Mouse (Mus musculus): ENCODE data around the gene Gm20458. TPM values are rescaled to one million over a fixed set of nuclear protein-coding genes. Genes with fewer than 3 reads are reported as not detected.
A peak's percentile ranks its signal among the peaks of the same experiment; 100 is the strongest.

The Gm20458 gene
- polyA plus RNA-seq, 1 experiment: 31.6 TPM

DNA sequence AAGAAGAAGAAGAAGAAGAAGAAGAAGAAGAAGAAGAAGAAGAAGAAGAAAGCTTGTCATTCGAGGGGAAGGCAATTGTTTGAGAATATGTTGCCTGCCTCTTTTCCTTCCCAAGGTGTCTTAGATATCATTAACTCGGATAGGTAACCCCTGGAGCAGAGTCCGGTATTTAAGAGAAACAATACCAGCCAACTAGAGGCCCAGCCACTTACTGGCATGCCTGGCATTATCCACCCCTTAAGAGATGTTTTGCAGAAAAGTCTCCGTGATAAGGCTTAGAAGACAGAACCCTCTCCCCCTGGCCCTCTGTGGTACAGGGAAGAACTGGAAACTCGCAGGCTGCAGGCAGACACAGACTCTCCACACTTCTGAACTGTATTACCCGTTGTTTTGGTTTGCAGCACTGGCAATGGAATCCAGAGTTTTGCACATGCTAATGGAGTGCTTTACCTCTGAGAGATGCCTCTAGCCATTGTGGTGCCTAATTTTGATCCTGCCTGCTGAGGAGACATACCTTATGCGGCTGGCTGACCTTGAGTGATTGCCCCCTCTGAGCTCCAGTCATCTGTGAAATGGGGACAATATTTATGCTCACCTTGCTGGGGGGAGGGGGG, 6.8 kb upstream of the Gm20458 start:
- Histone ChIP-seq H3K4me3 (no peak overlapping the region), H3K27me3 (ENCODE audit: control insufficient read depth, insufficient read depth, insufficient read length) (no peaks in the 10 kb centered on the region), H3K79me2 (ENCODE audit: control insufficient read depth, insufficient read depth) (no peaks in the 10 kb centered on the region), H3K36me3 (ENCODE audit: control insufficient read depth, insufficient read depth) (no peaks in the 10 kb centered on the region), H3K4me2 (ENCODE audit: low read depth) (no peak overlapping the region), H3ac (ENCODE audit: control insufficient read depth, insufficient read length) (no peak overlapping the region)
- TF ChIP-seq TCF3 (IDR thresholded peaks at IDR 0.05; ENCODE audit: insufficient read length, low read depth) (no peak), TCF12 (IDR thresholded peaks at IDR 0.05; ENCODE audit: insufficient read depth, poor library complexity, severe bottlenecking) (no peak), MYOD1 (IDR thresholded peaks at IDR 0.05; ENCODE audit: control insufficient read depth in 1 of 3, insufficient read length in 2 of 3, low read depth in 2 of 3) (no peak), E2F4 (IDR thresholded peaks at IDR 0.05; ENCODE audit: insufficient read depth) (no peak), MYOG (IDR thresholded peaks at IDR 0.05; ENCODE audit: control insufficient read depth in 1 of 3, insufficient read depth in 1 of 3, insufficient read length in 2 of 3, low read depth in 2 of 3) (no peak), SRF (IDR thresholded peaks at IDR 0.05; ENCODE audit: control insufficient read depth, insufficient read length, low read depth) (no peak), POLR2A (IDR thresholded peaks at IDR 0.05; ENCODE audit: insufficient read length, low read depth) (no peak), CEBPB (IDR thresholded peaks at IDR 0.05; ENCODE audit: insufficient read depth, poor library complexity, severe bottlenecking) (no peak), MAX (IDR thresholded peaks at IDR 0.05; ENCODE audit: low read depth) (no peak), POLR2AphosphoS2 (IDR thresholded peaks at IDR 0.05; ENCODE audit: insufficient read length, low read depth) (no peak), USF1 (IDR thresholded peaks at IDR 0.05; ENCODE audit: low read depth) (no peak), REST (IDR thresholded peaks at IDR 0.05; ENCODE audit: insufficient read depth, insufficient read length) (no peak)

DNA sequence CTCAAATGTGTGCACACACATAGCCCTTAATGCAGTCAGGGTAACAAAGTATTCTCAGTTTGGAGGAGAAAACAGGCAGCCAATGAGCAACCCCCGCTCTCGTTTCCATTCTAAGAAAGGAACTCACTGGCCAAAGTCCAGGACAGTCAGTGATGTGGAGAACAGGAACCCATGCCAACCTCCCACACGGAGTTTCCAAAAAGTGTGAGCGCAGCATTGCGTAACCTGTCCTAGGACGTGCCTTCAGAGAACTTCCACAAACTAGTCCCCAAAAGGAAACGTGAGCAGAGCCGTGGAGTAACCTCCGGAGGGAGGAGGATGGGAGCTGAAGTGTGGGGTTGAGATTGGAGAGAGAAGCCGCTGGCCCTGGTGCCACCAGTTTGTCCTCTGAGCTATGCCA, 5.9 kb upstream of the Gm20458 start:
- Histone ChIP-seq H3K4me3 (no peak overlapping the region), H3K36me3 (ENCODE audit: control insufficient read depth, insufficient read depth) (no peaks in the 10 kb centered on the region), H3K4me2 (ENCODE audit: low read depth) (peak overlapping the region; percentile 45), H3ac (ENCODE audit: control insufficient read depth, insufficient read length) (no peak overlapping the region), H3K79me2 (ENCODE audit: control insufficient read depth, insufficient read depth) (no peaks in the 10 kb centered on the region), H3K27me3 (ENCODE audit: control insufficient read depth, insufficient read depth, insufficient read length) (no peaks in the 10 kb centered on the region)
- TF ChIP-seq CEBPB (IDR thresholded peaks at IDR 0.05; ENCODE audit: insufficient read depth, poor library complexity, severe bottlenecking) (peak; percentile 97), SRF (IDR thresholded peaks at IDR 0.05; ENCODE audit: control insufficient read depth, insufficient read length, low read depth) (no peak), TCF12 (IDR thresholded peaks at IDR 0.05; ENCODE audit: insufficient read depth, poor library complexity, severe bottlenecking) (no peak), REST (IDR thresholded peaks at IDR 0.05; ENCODE audit: insufficient read depth, insufficient read length) (no peak), USF1 (IDR thresholded peaks at IDR 0.05; ENCODE audit: low read depth) (no peak), MYOG (IDR thresholded peaks at IDR 0.05; ENCODE audit: control insufficient read depth in 1 of 3, insufficient read depth in 1 of 3, insufficient read length in 2 of 3, low read depth in 2 of 3) (no peak), POLR2A (IDR thresholded peaks at IDR 0.05; ENCODE audit: insufficient read length, low read depth) (no peak)

DNA sequence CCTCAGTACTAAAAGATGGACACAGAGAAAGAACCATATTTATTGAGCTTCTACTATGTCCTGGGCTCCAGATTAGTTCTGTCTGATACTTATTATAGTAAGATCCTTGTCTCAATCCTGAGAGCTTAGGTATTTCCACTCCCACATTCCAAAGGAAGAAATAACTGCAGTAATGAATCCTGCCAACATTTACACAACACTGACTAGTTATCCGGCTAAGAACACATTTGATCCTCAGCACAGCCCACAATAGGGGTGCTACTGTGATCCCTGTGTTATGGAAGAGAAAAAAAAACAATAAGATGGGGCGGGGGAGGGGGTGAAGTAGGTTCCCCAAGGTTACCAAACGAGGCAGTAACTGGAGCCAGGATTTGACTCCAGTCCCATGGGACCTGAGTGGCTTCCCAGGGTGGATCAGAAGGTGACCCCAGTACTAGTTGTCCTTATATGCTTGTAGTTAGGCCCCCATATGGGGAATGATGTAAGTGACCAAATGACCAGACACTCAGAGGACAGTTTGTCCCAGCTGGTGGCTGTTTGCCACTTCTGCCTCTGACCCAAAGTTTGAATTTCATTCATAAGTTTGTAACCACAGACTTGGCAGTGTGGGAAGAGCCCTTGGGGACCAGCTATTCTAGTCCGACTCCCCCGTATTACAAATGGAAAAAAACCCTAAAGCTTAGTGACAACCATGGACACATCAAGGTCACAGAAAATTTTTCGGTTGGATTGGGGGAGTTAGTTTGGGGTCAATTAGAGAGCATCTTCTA, 5.2 kb upstream of the Gm20458 start:
- Histone ChIP-seq H3K79me2 (ENCODE audit: control insufficient read depth, insufficient read depth) (no peaks in the 10 kb centered on the region), H3K4me3 (no peak overlapping the region), H3K27me3 (ENCODE audit: control insufficient read depth, insufficient read depth, insufficient read length) (no peaks in the 10 kb centered on the region), H3K4me2 (ENCODE audit: low read depth) (peak overlapping the region; percentile 71), H3ac (ENCODE audit: control insufficient read depth, insufficient read length) (no peak overlapping the region), H3K36me3 (ENCODE audit: control insufficient read depth, insufficient read depth) (no peaks in the 10 kb centered on the region)
- no peak for TF ChIP-seq POLR2A (IDR thresholded peaks at IDR 0.05; ENCODE audit: insufficient read length, low read depth)
- TF ChIP-seq USF1 (IDR thresholded peaks at IDR 0.05; ENCODE audit: low read depth): no peak
- no peak for TF ChIP-seq POLR2AphosphoS2 (IDR thresholded peaks at IDR 0.05; ENCODE audit: insufficient read length, low read depth)
- TF ChIP-seq E2F4 (IDR thresholded peaks at IDR 0.05; ENCODE audit: insufficient read depth): no peak
- no peak for TF ChIP-seq MAX (IDR thresholded peaks at IDR 0.05; ENCODE audit: low read depth)

DNA sequence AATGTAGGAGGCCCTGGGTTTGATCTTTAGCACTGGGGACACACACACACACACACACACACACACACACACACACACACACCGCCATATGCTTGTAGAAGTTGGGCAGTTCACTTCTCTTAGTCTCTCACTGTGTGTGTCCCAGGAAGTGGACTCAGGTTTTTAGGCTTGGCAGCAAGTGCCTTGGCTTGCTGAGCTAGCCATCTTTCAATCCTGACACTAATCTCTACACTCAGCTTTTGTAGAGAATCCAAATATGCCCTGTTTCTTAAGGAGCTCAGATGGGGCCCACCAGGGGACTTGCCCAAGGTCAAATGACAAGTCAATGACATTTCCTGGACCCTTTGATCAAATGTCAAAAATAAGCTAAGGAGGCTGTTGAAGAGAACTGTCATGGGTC, 4.4 kb upstream of the Gm20458 start:
- Histone ChIP-seq H3K79me2 (ENCODE audit: control insufficient read depth, insufficient read depth) (peaks cover 2% of the 10 kb centered on the region), H3K4me3 (no peak overlapping the region), H3K27me3 (ENCODE audit: control insufficient read depth, insufficient read depth, insufficient read length) (no peaks in the 10 kb centered on the region), H3ac (ENCODE audit: control insufficient read depth, insufficient read length) (no peak overlapping the region), H3K4me2 (ENCODE audit: low read depth) (peak overlapping the region; percentile 71), H3K36me3 (ENCODE audit: control insufficient read depth, insufficient read depth) (no peaks in the 10 kb centered on the region)
- TF ChIP-seq MYOG (IDR thresholded peaks at IDR 0.05; ENCODE audit: control insufficient read depth in 1 of 3, insufficient read depth in 1 of 3, insufficient read length in 2 of 3, low read depth in 2 of 3) (no peak), CEBPB (IDR thresholded peaks at IDR 0.05; ENCODE audit: insufficient read depth, poor library complexity, severe bottlenecking) (no peak), SRF (IDR thresholded peaks at IDR 0.05; ENCODE audit: control insufficient read depth, insufficient read length, low read depth) (no peak), E2F4 (IDR thresholded peaks at IDR 0.05; ENCODE audit: insufficient read depth) (no peak), MAX (IDR thresholded peaks at IDR 0.05; ENCODE audit: low read depth) (no peak), TCF12 (IDR thresholded peaks at IDR 0.05; ENCODE audit: insufficient read depth, poor library complexity, severe bottlenecking) (no peak), POLR2A (IDR thresholded peaks at IDR 0.05; ENCODE audit: insufficient read length, low read depth) (no peak), TCF3 (IDR thresholded peaks at IDR 0.05; ENCODE audit: insufficient read length, low read depth) (no peak), REST (IDR thresholded peaks at IDR 0.05; ENCODE audit: insufficient read depth, insufficient read length) (no peak), MYOD1 (IDR thresholded peaks at IDR 0.05; ENCODE audit: control insufficient read depth in 1 of 3, insufficient read length in 2 of 3, low read depth in 2 of 3) (no peak), USF1 (IDR thresholded peaks at IDR 0.05; ENCODE audit: low read depth) (no peak), POLR2AphosphoS2 (IDR thresholded peaks at IDR 0.05; ENCODE audit: insufficient read length, low read depth) (no peak)

All from myocyte (in vitro differentiated cells).